Mouse (Mus musculus) gastrocnemius, postnatal 4 days (tissue): ENCODE results near the gene Sis. TPM values are rescaled to one million over a fixed set of nuclear protein-coding genes. Genes with fewer than 3 reads are reported as not detected.

ENCODE experiments used
- DNase-seq, 2 experiments: peaks; one replicate each; pipeline ENCODE4 v3.0.0; 2021 to 2022; ENCODE audit warnings: low spot score in 2 of 2, mixed read lengths in 2 of 2
- long read RNA-seq, 2 experiments: library from polyadenylated mRNA; stranded (forward); transcript quantifications; one replicate each; pipeline ENCODE4 v2.0.0; 2021
- total RNA-seq, 2 experiments: library from RNA; stranded (reverse); gene quantifications; 2 replicates each; pipeline ENCODE4 v1.2.3; 2021

The Sis gene
- not detected for total RNA-seq
- long read RNA-seq, experiment 1 = 0 reads
- long read RNA-seq, experiment 2 = 0 reads

GRCm38 (mm10) chr3:72967675-72968074 is at the start of gene Sis:
Gene Sis (minus strand): TSS chr3:72967863.
- DNase-seq = no peak

GRCm38 (mm10) chr3:73006045-73006444 is 38.4 kb upstream of the Sis start:
- no peak for DNase-seq

- no peak for DNase-seq
These were observed 35.5 kb upstream of the Sis start for GRCm38 (mm10) chr3:73002933-73003696.

GRCm38 (mm10) chr3:72997517-72997916 is 29.9 kb upstream of the Sis start:
- DNase-seq = no peak

- DNase-seq = no peak
These were observed 23.3 kb upstream of the Sis start for GRCm38 (mm10) chr3:72990992-72991391.

GRCm38 (mm10) chr3:72976602-72977001 is 8.9 kb upstream of the Sis start:
- DNase-seq = no peak

GRCm38 (mm10) chr3:72918919-72919526 is 48.6 kb downstream of the Sis start:
- no peak for DNase-seq

- no peak for DNase-seq
These were observed 85.2 kb downstream of the Sis start for GRCm38 (mm10) chr3:72882501-72882900.

GRCm38 (mm10) chr3:72868141-72868540 is 99.5 kb downstream of the Sis start:
- no peak for DNase-seq

- DNase-seq = no peak
These were observed 108.9 kb downstream of the Sis start for GRCm38 (mm10) chr3:72858738-72859137.

GRCm38 (mm10) chr3:72855405-72855804 is 112.3 kb downstream of the Sis start:
- no peak for DNase-seq

- DNase-seq = no peak
These were observed 127.0 kb downstream of the Sis start for GRCm38 (mm10) chr3:72840641-72841040.

Other genes with a start within 250 kb of the Sis start
- gene Slitrk3, start 89.9 kb upstream of the Sis start, total RNA-seq = under 1 TPM; 0.18 to 0.22 TPM